Mouse (Mus musculus): Measurements from ENCODE around the gene 3110001I22Rik.
A peak's percentile ranks its signal among the peaks of the same experiment; 100 is the strongest.
"Not testable (repeated sequence)": the region's sequence is repeated elsewhere in the genome, so short reads cannot be mapped to it uniquely, and the experiment has no call there.

The 3110001I22Rik gene

GRCm38 (mm10) chr16:13671685-13672385 lies at the start of gene 3110001I22Rik, which contains the start of gene Bfar:
TSS of gene 3110001I22Rik (plus strand) at chr16:13671929.
TSS of gene Bfar (plus strand) at chr16:13671858.
- peak; percentile 91 for DNase-seq (ENCODE audit: low read depth, low spot score)

DNA sequence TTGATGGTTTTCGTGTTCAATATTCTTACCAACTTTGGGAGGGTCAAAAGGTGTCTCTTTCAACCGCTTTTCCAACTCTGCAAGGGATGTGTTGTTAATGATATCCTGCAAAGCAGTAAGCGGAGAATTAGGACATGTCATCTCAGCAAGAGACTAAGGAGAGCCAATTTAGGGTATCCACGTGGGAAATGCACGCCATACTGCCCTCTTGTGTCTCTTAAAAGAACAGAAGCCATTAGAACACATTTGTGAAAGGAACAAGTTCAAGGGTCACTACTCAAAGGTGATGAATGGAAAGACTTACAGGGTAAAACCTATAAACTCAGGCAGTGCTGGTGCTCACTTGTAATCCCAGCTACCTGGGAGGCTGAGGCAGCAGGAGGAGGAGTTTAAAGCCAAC lies 43.4 kb upstream of the 3110001I22Rik start:
- DNase-seq (ENCODE audit: low read depth, low spot score) = peak; percentile 11

GRCm38 (mm10) chr16:13638198-13638597 lies 33.5 kb upstream of the 3110001I22Rik start:
- not testable (repeated sequence) for DNase-seq (ENCODE audit: low read depth, low spot score)

DNA sequence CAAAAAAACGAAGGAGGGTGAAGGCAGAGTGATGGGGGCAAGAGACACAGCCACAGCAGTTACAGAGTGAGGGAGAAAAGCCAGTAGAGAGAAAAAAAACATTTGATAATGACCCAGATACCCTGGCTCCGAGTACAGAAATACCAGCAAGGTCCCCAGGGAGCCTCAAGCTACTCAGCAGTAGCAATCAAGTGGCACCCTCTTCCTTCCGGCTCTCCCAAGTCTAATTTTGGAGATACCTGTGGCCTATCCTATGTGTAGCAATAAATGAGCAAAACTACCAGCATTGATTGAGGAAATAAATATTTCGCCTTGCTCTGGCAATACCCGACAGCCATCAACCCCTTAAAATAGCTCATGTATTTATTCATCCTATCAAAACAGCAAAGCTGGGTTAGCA lies 32.2 kb upstream of the 3110001I22Rik start:
- no peak for DNase-seq (ENCODE audit: low read depth, low spot score)

- no peak for DNase-seq (ENCODE audit: low read depth, low spot score)
Measured at GRCm38 (mm10) chr16:13640064-13640463, 31.7 kb upstream of the 3110001I22Rik start.

- no peak for DNase-seq (ENCODE audit: low read depth, low spot score)
Measured at GRCm38 (mm10) chr16:13644474-13644873, 27.3 kb upstream of the 3110001I22Rik start.

DNA sequence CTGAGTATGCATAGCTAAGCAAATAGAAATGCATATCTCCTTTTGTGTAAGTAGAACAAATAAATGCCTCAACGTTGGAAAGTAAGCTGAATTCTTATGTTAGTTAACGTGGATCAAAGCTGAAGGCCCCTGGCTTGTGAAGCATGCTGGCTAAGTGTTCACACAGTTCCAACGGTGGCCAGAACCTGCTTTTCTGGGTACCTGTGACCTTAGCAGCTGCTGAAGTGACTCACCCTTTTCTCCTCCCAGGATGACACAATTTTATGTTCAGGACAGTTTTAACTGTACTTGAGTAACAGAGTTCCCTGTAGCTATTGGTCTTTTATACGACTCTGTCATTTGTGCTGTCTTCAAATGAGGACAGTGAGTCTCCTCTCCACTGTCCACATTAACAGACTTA lies 25.8 kb upstream of the 3110001I22Rik start:
- DNase-seq (ENCODE audit: low read depth, low spot score) = no peak

GRCm38 (mm10) chr16:13658886-13659285 lies 12.8 kb upstream of the 3110001I22Rik start:
- DNase-seq (ENCODE audit: low read depth, low spot score) = no peak

- DNase-seq (ENCODE audit: low read depth, low spot score) = no peak
Measured at GRCm38 (mm10) chr16:13660736-13661135, 11.0 kb upstream of the 3110001I22Rik start.

DNA sequence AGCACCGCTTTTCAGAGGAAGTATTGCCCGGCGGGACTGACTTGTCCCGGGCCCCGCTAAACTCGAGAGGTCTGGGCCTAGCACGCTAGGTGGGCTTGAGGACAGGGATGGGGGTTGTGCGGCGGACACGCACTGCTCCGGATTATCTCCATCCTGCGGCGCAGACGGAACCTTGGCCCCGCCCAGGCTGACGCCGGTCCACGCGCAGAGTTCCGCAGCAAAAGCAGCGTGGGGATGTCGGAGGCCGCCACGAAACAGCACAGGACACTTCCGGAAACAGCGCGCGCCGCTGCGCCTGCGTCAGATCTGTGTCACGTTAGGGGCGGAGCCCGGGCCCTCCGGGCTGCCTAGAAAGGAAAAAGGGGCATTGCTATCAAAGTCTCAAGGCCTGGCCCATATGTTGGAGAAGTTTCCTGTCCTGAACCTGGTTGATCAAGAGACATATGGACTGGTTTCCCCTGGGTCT lies 3.8 kb upstream of the 3110001I22Rik start, which contains the start of gene Parn:
Gene Parn (minus strand): TSS at position 293 of the 466 bp plus-strand sequence.
- DNase-seq (ENCODE audit: low read depth, low spot score) = peak; percentile 90

GRCm38 (mm10) chr16:13668402-13669108 lies 3.2 kb upstream of the 3110001I22Rik start:
- DNase-seq (ENCODE audit: low read depth, low spot score) = no peak

GRCm38 (mm10) chr16:13669282-13669681 lies 2.4 kb upstream of the 3110001I22Rik start:
- no peak for DNase-seq (ENCODE audit: low read depth, low spot score)

DNA sequence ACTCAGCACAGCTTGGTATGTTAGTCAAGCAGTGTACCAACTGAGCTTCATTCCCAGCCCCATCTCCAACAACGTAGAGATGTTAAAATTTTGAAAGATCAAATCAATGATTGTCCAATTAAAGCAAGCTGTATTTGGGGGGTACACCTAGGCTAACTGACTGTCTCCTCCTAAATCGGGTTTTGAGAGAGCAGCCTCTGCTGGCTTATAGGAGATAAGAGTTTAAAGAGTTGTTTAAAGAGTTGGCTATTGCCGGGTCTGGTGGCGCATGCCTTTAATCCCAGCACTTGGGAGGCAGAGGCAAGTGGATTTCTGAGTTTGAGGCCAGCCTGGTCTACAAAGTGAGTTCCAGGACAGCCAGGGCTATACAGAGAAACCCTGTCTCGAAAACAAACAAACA lies 833 bp upstream of the 3110001I22Rik start:
- DNase-seq (ENCODE audit: low read depth, low spot score) = not testable (repeated sequence)

- no peak for DNase-seq (ENCODE audit: low read depth, low spot score)
Measured at GRCm38 (mm10) chr16:13672386-13672898, 713 bp downstream of the 3110001I22Rik start.

DNA sequence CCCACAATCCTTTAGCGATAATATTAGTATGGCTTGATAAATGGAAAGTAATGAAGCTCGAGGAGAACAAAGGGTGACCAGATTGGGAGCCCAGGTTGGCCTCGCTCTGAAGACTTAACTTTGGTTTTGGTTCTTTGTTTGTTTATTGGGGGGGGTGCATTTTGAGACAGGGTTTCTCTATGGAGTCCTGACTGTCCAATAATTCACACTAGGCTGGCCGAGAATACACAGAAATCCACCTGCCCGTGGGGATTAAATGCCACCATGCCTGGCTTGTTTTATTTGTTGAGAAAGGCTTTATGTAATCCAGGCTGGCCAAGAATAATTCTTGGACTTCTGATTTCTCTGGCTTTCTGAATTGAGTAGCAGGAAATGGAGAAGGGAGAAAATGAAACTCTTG lies 1.4 kb downstream of the 3110001I22Rik start:
- no peak for DNase-seq (ENCODE audit: low read depth, low spot score)

DNA sequence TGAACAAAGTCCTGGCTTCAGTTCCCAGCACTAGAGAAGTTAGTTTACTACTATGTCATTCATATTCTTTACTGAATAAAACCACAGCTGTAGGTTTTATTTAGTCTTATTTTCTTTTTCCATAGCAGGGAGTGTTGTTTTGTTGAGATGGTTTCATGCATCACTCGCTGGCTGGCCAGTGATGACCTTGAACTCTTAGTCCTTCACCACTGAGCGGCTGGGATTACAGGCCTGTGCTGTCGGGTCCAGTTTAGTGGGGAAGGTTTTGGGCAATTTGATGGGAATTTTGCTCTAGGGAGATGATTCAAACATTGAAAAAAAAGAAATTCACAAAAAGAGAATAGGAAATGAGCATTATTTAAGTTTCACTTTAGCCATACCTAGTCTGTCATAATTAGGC lies 2.8 kb downstream of the 3110001I22Rik start:
- DNase-seq (ENCODE audit: low read depth, low spot score) = no peak

DNA sequence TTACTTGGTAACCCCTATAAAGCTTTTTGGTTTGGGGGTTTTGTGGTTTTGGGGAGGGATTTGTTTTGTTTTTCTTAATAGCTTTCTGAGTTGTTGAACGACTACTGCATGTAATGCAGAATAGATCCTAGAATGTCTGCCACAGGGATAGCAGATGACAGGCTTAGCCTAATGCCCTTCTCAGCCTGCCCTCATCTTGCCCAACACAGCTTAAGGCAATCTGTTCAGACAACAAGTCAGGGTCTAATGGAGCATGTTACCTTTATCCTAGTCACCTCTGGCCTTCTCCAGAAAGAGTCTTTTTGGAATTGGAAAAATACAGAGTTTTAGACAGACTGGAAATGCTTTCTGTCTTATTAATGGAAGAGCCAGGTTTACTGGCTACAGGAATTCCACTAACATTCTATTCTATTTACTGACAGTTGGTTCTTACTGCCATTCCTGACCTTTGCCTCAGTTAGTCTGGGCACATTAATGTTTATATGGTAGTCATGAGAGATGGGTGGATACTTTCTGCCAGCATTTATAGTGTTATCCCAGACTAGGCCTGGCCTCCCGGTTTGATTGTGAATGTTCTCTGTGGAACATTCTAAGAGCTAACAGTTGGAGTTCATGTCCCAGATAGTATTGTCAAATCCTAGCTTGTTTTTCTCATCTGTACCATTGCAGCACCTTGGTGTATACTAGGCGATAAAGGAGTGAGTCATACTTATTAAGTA lies 7.0 kb downstream of the 3110001I22Rik start:
- no peak for DNase-seq (ENCODE audit: low read depth, low spot score)

GRCm38 (mm10) chr16:13698998-13699397 lies 27.3 kb downstream of the 3110001I22Rik start:
- no peak for DNase-seq (ENCODE audit: low read depth, low spot score)

DNA sequence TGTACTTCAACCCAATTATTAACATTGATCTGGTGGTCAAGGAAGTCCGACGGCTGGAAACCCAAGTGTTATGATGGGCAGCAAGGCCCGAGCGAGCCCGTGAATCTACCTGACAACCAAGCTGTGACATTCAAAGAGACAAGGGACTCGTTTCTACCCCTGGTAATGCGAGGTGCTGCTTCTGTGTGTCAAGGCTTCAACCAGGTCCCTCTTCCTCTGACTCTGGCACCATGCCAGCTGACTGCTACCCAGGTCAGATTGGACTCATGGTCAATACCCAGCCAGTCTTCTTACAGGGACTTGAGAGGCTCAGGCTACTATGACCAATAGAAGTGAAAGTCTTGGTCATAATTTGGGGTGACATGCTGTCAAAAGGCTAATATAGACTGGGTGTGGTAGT lies 30.5 kb downstream of the 3110001I22Rik start:
- no peak for DNase-seq (ENCODE audit: low read depth, low spot score)

DNA sequence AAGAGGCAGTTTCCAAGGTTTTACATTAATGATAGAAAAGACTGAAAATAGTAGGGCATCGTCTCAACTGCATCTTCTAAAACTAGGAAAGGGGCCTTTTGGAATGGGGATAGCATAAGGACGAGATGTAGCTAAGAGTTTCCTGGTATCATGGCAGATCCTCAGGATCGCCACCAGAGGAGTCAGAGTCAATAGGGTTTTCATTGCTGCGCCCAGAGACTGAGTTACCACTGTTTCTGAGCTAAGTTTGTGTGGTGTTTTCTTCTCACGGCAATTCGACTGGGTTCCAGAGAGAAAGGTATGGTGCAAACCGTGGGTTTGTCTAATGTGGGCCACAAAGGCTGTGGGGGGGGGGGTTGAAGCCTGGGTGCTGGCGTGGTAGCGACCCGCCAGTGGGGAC lies 32.9 kb downstream of the 3110001I22Rik start:
- no peak for DNase-seq (ENCODE audit: low read depth, low spot score)

GRCm38 (mm10) chr16:13714910-13715309 lies 43.2 kb downstream of the 3110001I22Rik start:
- DNase-seq (ENCODE audit: low read depth, low spot score) = no peak
